Comparison of ENCODE assay signal across 10 mouse cellular contexts in the genomic region with DNA sequence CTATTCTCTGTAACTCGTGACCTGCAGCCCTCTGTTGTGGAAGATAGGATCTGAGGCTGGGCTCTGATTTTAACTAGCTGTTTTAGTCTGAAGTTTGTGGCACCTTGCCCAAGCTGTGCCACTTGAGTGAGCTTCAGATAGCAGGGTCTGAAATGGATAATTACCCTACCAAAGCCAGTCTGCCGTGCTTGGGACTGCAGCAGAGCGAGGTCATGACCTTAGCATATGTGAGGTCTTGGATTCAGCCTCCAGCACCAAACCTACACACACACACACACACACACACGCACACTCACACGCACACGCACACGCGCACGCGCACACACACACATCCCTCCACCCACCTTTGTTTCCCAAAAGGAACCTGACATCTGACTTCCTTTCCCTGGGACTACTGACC. TPM values are rescaled to one million over a fixed set of nuclear protein-coding genes. Genes with fewer than 3 reads are reported as not detected.
A peak's percentile ranks its signal among the peaks of the same experiment; 100 is the strongest.
DNase-seq lines count a peak whose midpoint lies in the region; ATAC-seq and TF ChIP-seq lines count a peak whose summit lies in the region.
"Had no signal": no experiment of that assay in that cellular context is flagged by ENCODE, and none has a peak within 500 bp of the region (broad histone marks: within the 10 kb centered on the region; RNA-seq: fewer than 3 reads in every experiment).

No protein-coding gene starts in this region.

- H3K4me1 ChIP-seq in heart, embryonic 12.5 days (replicated peaks), result peaks cover 18% of the 10 kb centered on the region
- peaks cover 9% of the 10 kb centered on the region for H3K4me1 ChIP-seq in heart, embryonic 10.5 days
- H3K4me1 ChIP-seq in heart, postnatal 0 days (ENCODE audit: control insufficient read depth, insufficient read depth), result peaks cover 18% of the 10 kb centered on the region; the same call in 1 of the 2 replicates

- no peak for DNase-seq in heart, embryonic 10.5 days (ENCODE audit: low spot score)
- DNase-seq in ZHBTc4 (ENCODE audit: low read depth, low spot score), result peak; percentile 54
- peak; percentile 36 for DNase-seq in heart, postnatal 0 days (ENCODE audit: low spot score)
- DNase-seq in kidney, postnatal 14 days, result peak; percentile 79
- no peak for DNase-seq in spleen, postnatal 4 days (ENCODE audit: low spot score in 2 of 2)
- no peak for DNase-seq in ovary, adult 18-20 months (ENCODE audit: low spot score)
- no peak for DNase-seq in layer of hippocampus, postnatal 14 days (ENCODE audit: low spot score in 2 of 2)
- DNase-seq: lung, adult 2 months had no signal

- no peak overlapping the region for H3K4me2 ChIP-seq in heart, embryonic 12.5 days
- no peak overlapping the region for H3K4me2 ChIP-seq in heart, postnatal 0 days (ENCODE audit: low read depth, low read length)
- H3K4me2 ChIP-seq: embryonic facial prominence, embryonic 13.5 days had no signal

- H3K4me3 ChIP-seq in heart, embryonic 12.5 days, result no peak overlapping the region
- no peak overlapping the region for H3K4me3 ChIP-seq in heart, embryonic 10.5 days
- no peak overlapping the region for H3K4me3 ChIP-seq in heart, postnatal 0 days (ENCODE audit: low read depth, low read length)
- H3K4me3 ChIP-seq: embryonic facial prominence, embryonic 13.5 days had no signal

- H3K36me3 ChIP-seq in heart, embryonic 12.5 days, result no peaks in the 10 kb centered on the region
- no peaks in the 10 kb centered on the region for H3K36me3 ChIP-seq in heart, embryonic 10.5 days
- H3K36me3 ChIP-seq in heart, postnatal 0 days (replicated peaks; ENCODE audit: control insufficient read depth, insufficient read depth, low read length), result no peaks in the 10 kb centered on the region
- H3K36me3 ChIP-seq: embryonic facial prominence, embryonic 13.5 days had no signal

- peak overlapping the region; percentile 52; the same call in 1 of the 2 replicates for H3K27ac ChIP-seq in heart, embryonic 12.5 days (ENCODE audit: poor library complexity, severe bottlenecking)
- no peak overlapping the region for H3K27ac ChIP-seq in heart, embryonic 10.5 days
- peak overlapping the region; percentile 22 for H3K27ac ChIP-seq in heart, postnatal 0 days (ENCODE audit: low read depth)
- H3K27ac ChIP-seq: embryonic facial prominence, embryonic 13.5 days had no signal

- 73% methylated on average over 10 of the region's 10 CpGs for WGBS in heart, embryonic 12.5 days
- WGBS in heart, embryonic 10.5 days, result 80% methylated on average over 10 of the region's 10 CpGs
- WGBS in heart, postnatal 0 days, result 44% methylated on average over 10 of the region's 10 CpGs

- 0 out of 2 replicates have a peak, but pooled peaks have one; percentile 11 for ATAC-seq in heart, embryonic 12.5 days (ENCODE audit: insufficient number of reproducible peaks, low FRiP score)
- ATAC-seq in heart, postnatal 0 days (ENCODE audit: insufficient read depth, low read depth), result peak; percentile 68

- no peak for TF ChIP-seq CTCF in heart, postnatal 0 days (IDR thresholded peaks at IDR 0.05; ENCODE audit: low read depth)

- no peaks in the 10 kb centered on the region for H3K9me3 ChIP-seq in heart, embryonic 12.5 days (replicated peaks)
- H3K9me3 ChIP-seq in heart, embryonic 10.5 days, result no peaks in the 10 kb centered on the region
- H3K9me3 ChIP-seq in heart, postnatal 0 days (replicated peaks; ENCODE audit: control insufficient read depth, low read length), result no peaks in the 10 kb centered on the region
- H3K9me3 ChIP-seq: embryonic facial prominence, embryonic 13.5 days had no signal

- H3K9ac ChIP-seq in heart, embryonic 12.5 days, result no peak overlapping the region
- no peak overlapping the region for H3K9ac ChIP-seq in heart, postnatal 0 days (replicated peaks; ENCODE audit: low read depth, low read length)
- H3K9ac ChIP-seq: embryonic facial prominence, embryonic 13.5 days had no signal

- no peak for TF ChIP-seq EP300 in heart, postnatal 0 days (IDR thresholded peaks at IDR 0.05; ENCODE audit: low read depth)

- H3K27me3 ChIP-seq in heart, embryonic 12.5 days (replicated peaks), result no peaks in the 10 kb centered on the region
- no peaks in the 10 kb centered on the region for H3K27me3 ChIP-seq in heart, embryonic 10.5 days (ENCODE audit: insufficient read depth, poor library complexity, severe bottlenecking)
- no peaks in the 10 kb centered on the region for H3K27me3 ChIP-seq in heart, postnatal 0 days (ENCODE audit: control insufficient read depth, insufficient read depth, low read length)
- H3K27me3 ChIP-seq: embryonic facial prominence, embryonic 13.5 days had no signal

RNA-seq across cellular contexts. Expression of a gene that starts 27.5 kb away (rescaled TPM):
- polyA plus RNA-seq in heart, embryonic 12.5 days (2016; fragmentation: Nextera tagmentation; extraction: Ambion mirVana), result 13.1 and 15.1 TPM in 2 replicates
- 9.6 and 11.2 TPM in 2 replicates for polyA plus RNA-seq in heart, embryonic 10.5 days (2016; fragmentation: Nextera tagmentation; extraction: Ambion mirVana)
- total RNA-seq in heart, postnatal 0 days (2014; rRNA removed; ENCODE audit: low replicate concordance), result 29.6 and 30.2 TPM in 2 replicates
- polyA plus RNA-seq in heart, postnatal 0 days (2015; fragmentation: Nextera tagmentation; extraction: Ambion mirVana), result 5.7 and 6.4 TPM in 2 replicates
- total RNA-seq in layer of hippocampus, postnatal 14 days (2021), result 10 to 100 TPM; 47.2 to 52.5 TPM

Comparison
In these comparisons a context has a peak if more than half of its experiments do, and no peak if none do; other contexts are left out.
1. DNase-seq: peak in ZHBTc4 (single experiment), heart, postnatal 0 days (single experiment) and kidney, postnatal 14 days (single experiment); none in heart, embryonic 10.5 days (single experiment), spleen, postnatal 4 days (0 of 2), ovary, adult 18-20 months (single experiment) and layer of hippocampus, postnatal 14 days (0 of 2).